Mouse (Mus musculus) lung, embryonic 15.5 days (tissue): ENCODE measurements at regions not wholly inside any gene's neighbourhood (a gene's known extent, or its start where the extent isn't known, plus 50 kb on each side); places are given as distances from the start of the nearest gene placed in this dataset.

Experiments
- ATAC-seq: fragments of 200-750 bp; cut with Nextera tagmentation; 2 replicates; pipeline ENCODE4 v1.8.0; 2017; ENCODE audit warnings: moderate number of reproducible peaks, borderline replicate concordance; ENCODE audit not compliant: low FRiP score, low TSS enrichment; ENCODE audit errors: extremely low read depth
- H3K27ac ChIP-seq: fragments of 300-500 bp; sonication (generic); 2 replicates; pipeline ENCODE4 v1.5.1; 2015; ENCODE audit warnings: moderate library complexity, mild to moderate bottlenecking, inconsistent platforms
- H3K27me3 ChIP-seq: fragments of 300-500 bp; sonication (generic); 2 replicates; pipeline ENCODE4 v1.6.1; 2015; ENCODE audit warnings: inconsistent platforms
- H3K36me3 ChIP-seq: fragments of 300-500 bp; sonication (generic); 2 replicates; pipeline ENCODE4 v1.6.1; 2015; ENCODE audit warnings: inconsistent platforms
- H3K4me1 ChIP-seq: fragments of 300-500 bp; sonication (generic); 2 replicates; pipeline ENCODE4 v1.6.1; 2015; ENCODE audit warnings: inconsistent platforms
- H3K4me2 ChIP-seq: fragments of 300-500 bp; sonication (generic); 2 replicates; pipeline ENCODE4 v1.6.1; 2015; ENCODE audit warnings: inconsistent platforms, mild to moderate bottlenecking, moderate library complexity
- H3K4me3 ChIP-seq: fragments of 300-500 bp; sonication (generic); 2 replicates; pipeline ENCODE4 v1.5.1; 2015; ENCODE audit warnings: mild to moderate bottlenecking, inconsistent platforms
- H3K9ac ChIP-seq: fragments of 300-500 bp; sonication (generic); 2 replicates; pipeline ENCODE4 v1.6.1; 2015; ENCODE audit warnings: inconsistent platforms
- H3K9me3 ChIP-seq: fragments of 300-500 bp; sonication (generic); 2 replicates; pipeline ENCODE4 v1.6.1; 2016; ENCODE audit warnings: inconsistent platforms
- WGBS: fragments of 180-500 bp; shearing (Covaris S2); methylation state at CpG from one replicate; pipeline ENCODE4 v1.1.7; 2015; 5-methylcytosine and 5-hydroxymethylcytosine counted together

DNA sequence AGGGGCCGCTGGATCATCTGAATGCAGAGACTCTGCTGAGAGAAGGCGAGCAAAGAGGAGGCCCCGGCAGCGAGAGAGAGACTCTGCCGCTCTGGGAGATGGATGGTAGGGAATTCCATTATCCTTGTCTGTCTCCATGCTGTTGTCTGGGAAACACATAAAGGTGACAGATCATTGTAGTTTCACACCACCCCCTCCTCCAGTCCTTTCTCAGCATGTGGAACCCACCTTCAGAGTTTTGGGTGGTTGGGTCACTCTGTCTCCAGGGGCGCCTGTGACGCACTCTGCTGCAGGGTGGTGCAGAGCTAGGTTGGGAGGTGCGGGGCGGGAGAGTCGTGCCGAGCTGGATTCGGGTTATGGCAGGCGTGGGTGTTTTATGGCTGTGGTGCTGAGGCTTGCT is 164.1 kb upstream of the Glra1 start:
- 76% methylated on average over 13 of the region's 13 CpGs for WGBS
- H3K4me3 ChIP-seq: no peak overlapping the region

DNA sequence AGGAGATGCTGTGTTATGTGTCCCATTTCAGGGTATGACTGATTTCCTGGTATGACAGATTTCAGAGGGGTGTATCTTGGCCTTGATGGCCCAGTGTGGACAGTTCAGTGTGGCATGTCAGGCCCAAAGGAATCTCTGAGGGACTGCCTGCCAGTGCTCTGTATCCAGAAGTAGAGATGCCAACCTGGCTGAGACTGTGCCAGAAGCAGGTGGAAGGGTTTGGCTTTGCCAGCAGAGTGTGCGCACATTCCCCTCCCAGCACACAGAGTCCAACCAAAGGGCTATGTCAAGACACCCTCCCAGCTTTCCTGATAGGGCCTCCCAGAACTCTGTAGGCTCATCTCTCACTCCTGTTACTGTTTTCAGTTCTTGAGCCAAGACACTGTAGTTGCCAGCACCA is 156.8 kb upstream of the Glra1 start:
- WGBS: 57% methylated on average over 1 of the region's 1 CpGs
- H3K4me3 ChIP-seq: no peak overlapping the region
- H3K9me3 ChIP-seq: no peaks in the 10 kb centered on the region
- no peak overlapping the region for H3K4me2 ChIP-seq
- H3K4me1 ChIP-seq: no peaks in the 10 kb centered on the region
- no peak for ATAC-seq
- H3K27ac ChIP-seq: no peak overlapping the region
- H3K27me3 ChIP-seq: no peaks in the 10 kb centered on the region
- H3K9ac ChIP-seq: no peak overlapping the region
- H3K36me3 ChIP-seq: no peaks in the 10 kb centered on the region

More for the DNA sequence above, 164.1 kb upstream of the Glra1 start:
- Histone ChIP-seq H3K4me2 (no peak overlapping the region), H3K9ac (no peak overlapping the region), H3K27ac (no peak overlapping the region), H3K36me3 (no peaks in the 10 kb centered on the region), H3K9me3 (no peaks in the 10 kb centered on the region), H3K27me3 (no peaks in the 10 kb centered on the region), H3K4me1 (no peaks in the 10 kb centered on the region)
- ATAC-seq: no peak
